Mouse (Mus musculus) olfactory bulb, adult 2 months (tissue): Measurements from ENCODE around the gene Cnpy2.

Source experiments
- CTCF ChIP-seq: fragments of 200-500 bp; IDR thresholded peaks from 2 replicates; pipeline ENCODE4 v1.5.1; 2012; ENCODE audit warnings: low read depth, mild to moderate bottlenecking, low read length, moderate library complexity; ENCODE audit not compliant: insufficient read depth
- POLR2A ChIP-seq: fragments of 200-500 bp; IDR thresholded peaks from 2 replicates; pipeline ENCODE4 v1.6.1; 2012; ENCODE audit warnings: mild to moderate bottlenecking, low read depth, low read length, moderate library complexity; ENCODE audit not compliant: insufficient read depth

- no peak for TF ChIP-seq CTCF
- TF ChIP-seq POLR2A = no peak
Measured at GRCm38 (mm10) chr10:128340257-128340656, 18.0 kb downstream of the Cnpy2 start.
